Mouse (Mus musculus) liver, adult 2 months (tissue): Measurements from ENCODE around the gene Maml1.

Source experiments
- CTCF ChIP-seq: fragments of 200-500 bp; IDR thresholded peaks from 2 replicates; pipeline ENCODE4 v1.5.1; 2011; ENCODE audit warnings: low read depth, low read length, control low read depth
- POLR2A ChIP-seq: fragments of 200-500 bp; IDR thresholded peaks from 2 replicates; pipeline ENCODE4 v1.6.1; 2011; ENCODE audit warnings: low read length, control low read depth; ENCODE audit not compliant: insufficient read depth; ENCODE audit errors: extremely low read depth

- no peak for TF ChIP-seq POLR2A
- TF ChIP-seq CTCF: no peak
Measured at GRCm38 (mm10) chr11:50285696-50286095, 6.4 kb downstream of the Maml1 start.
